12 mouse cellular contexts compared by ENCODE assay signal in the genomic region with DNA sequence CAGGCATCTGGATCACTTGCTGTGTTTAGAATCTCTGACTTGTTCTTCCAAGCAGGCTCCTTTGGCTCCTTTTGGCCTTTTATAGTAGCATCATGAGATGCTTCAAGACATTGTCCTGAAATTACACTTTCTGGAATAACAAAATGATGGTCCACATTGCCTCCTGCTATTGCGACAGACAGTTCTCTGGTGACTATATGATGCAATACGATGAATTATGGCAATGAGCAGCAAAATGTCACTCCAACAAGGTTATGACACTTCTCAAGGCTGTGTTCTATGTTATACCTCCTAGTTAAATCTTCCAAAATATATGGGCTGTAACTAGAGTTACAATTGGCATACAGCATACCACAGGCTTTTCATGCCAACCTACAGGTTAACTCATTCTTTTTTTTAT.
"Had no signal": no experiment of that assay in that cellular context is flagged by ENCODE, and none has a peak within 500 bp of the region (broad histone marks: within the 10 kb centered on the region; RNA-seq: fewer than 3 reads in every experiment).

No protein-coding gene starts in this region.

- H3K36me3 ChIP-seq: liver, embryonic 13.5 days; neural tube, embryonic 13.5 days had no signal

- H3K4me3 ChIP-seq: left cerebral cortex, adult 2 months; liver, embryonic 13.5 days; neural tube, embryonic 13.5 days had no signal

- H3K27me3 ChIP-seq: liver, embryonic 13.5 days; neural tube, embryonic 13.5 days had no signal

- H3K4me2 ChIP-seq: liver, embryonic 13.5 days; midbrain, embryonic 11.5 days; neural tube, embryonic 13.5 days had no signal

- DNase-seq: kidney, adult 18-20 months; kidney, postnatal 25 days; layer of hippocampus, postnatal 36 days; liver, embryonic 13.5 days; lung, adult 2 months; lung, postnatal 36 days; midbrain, embryonic 14.5 days; thymus, adult 18-20 months; thymus, postnatal 36 days had no signal
